ENCODE assay signal across 11 mouse cellular contexts in the genomic region with DNA sequence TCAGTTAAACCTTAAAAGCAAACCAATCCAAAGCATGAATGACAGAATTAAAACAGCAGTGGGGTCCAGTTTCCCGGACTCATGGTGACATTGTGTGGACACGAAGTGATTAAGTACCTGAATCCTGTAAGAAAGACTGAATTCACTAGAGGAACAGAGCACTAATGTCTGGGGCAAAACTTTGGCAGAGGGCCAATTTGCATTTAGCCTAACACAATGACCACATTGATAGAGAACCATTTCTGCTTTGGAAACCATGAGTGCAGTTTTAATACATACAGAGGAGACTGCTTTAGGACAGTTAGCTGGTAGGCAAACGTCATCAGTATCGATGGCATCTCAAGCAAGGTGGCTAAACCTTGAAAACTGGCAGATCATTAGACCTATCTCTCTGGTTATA.
DNase-seq lines count a peak whose midpoint lies in the region; ATAC-seq lines count a peak whose summit lies in the region.
"Had no signal": no experiment of that assay in that cellular context is flagged by ENCODE, and none has a peak within 500 bp of the region (broad histone marks: within the 10 kb centered on the region; RNA-seq: fewer than 3 reads in every experiment).

No protein-coding gene starts in this region.

- H3K9ac ChIP-seq in lung, embryonic 15.5 days = no peak overlapping the region
- no peak overlapping the region for H3K9ac ChIP-seq in embryonic facial prominence, embryonic 13.5 days

- no peaks in the 10 kb centered on the region for H3K27me3 ChIP-seq in lung, embryonic 15.5 days
- no peaks in the 10 kb centered on the region for H3K27me3 ChIP-seq in embryonic facial prominence, embryonic 13.5 days
- H3K27me3 ChIP-seq in limb, embryonic 10.5 days (ENCODE audit: low read depth, poor library complexity, severe bottlenecking) = no peaks in the 10 kb centered on the region

- no peak overlapping the region for H3K4me3 ChIP-seq in lung, embryonic 15.5 days
- H3K4me3 ChIP-seq in embryonic facial prominence, embryonic 13.5 days = no peak overlapping the region
- H3K4me3 ChIP-seq in limb, embryonic 10.5 days = no peak overlapping the region

- H3K4me2 ChIP-seq in lung, embryonic 15.5 days = no peak overlapping the region
- no peak overlapping the region for H3K4me2 ChIP-seq in embryonic facial prominence, embryonic 13.5 days

- peak; percentile 72; the same call in 1 of the 2 replicates for ATAC-seq in lung, embryonic 15.5 days (ENCODE audit: borderline replicate concordance, extremely low read depth, low FRiP score, low TSS enrichment)
- 0 out of 2 replicates have a peak, but pooled peaks have one; percentile 64 for ATAC-seq in embryonic facial prominence, embryonic 13.5 days (ENCODE audit: insufficient number of reproducible peaks, insufficient read depth, low FRiP score, low TSS enrichment, low read depth)

- no peak for DNase-seq in lung, postnatal 4 days
- peak; percentile 34 for DNase-seq in limb, embryonic 10.5 days (ENCODE audit: low spot score)
- DNase-seq in retina, postnatal 1 day = peak; percentile 83
- no peak for DNase-seq in gastrocnemius, postnatal 4 days (ENCODE audit: low spot score in 2 of 2)
- DNase-seq in cerebellum, adult 8-10 months = no peak
- DNase-seq in testis, postnatal 14 days (ENCODE audit: low spot score) = no peak
- DNase-seq: cerebellum, adult 9-10 months; kidney, postnatal 10 days had no signal

- no peaks in the 10 kb centered on the region for H3K4me1 ChIP-seq in lung, embryonic 15.5 days
- peaks cover 10% of the 10 kb centered on the region; the same call in 1 of the 2 replicates for H3K4me1 ChIP-seq in embryonic facial prominence, embryonic 13.5 days
- H3K4me1 ChIP-seq in limb, embryonic 10.5 days = peaks cover 8% of the 10 kb centered on the region

- H3K36me3 ChIP-seq in lung, embryonic 15.5 days = no peaks in the 10 kb centered on the region
- H3K36me3 ChIP-seq in embryonic facial prominence, embryonic 13.5 days = no peaks in the 10 kb centered on the region
- no peaks in the 10 kb centered on the region for H3K36me3 ChIP-seq in limb, embryonic 10.5 days

- H3K9me3 ChIP-seq in lung, embryonic 15.5 days = no peaks in the 10 kb centered on the region
- H3K9me3 ChIP-seq in embryonic facial prominence, embryonic 13.5 days = no peaks in the 10 kb centered on the region
- no peaks in the 10 kb centered on the region for H3K9me3 ChIP-seq in limb, embryonic 10.5 days (replicated peaks)

- WGBS in lung, embryonic 15.5 days = 33% methylated on average over 4 of the region's 4 CpGs
- WGBS in embryonic facial prominence, embryonic 13.5 days = 39% methylated on average over 4 of the region's 4 CpGs
- 79% methylated on average over 4 of the region's 4 CpGs for WGBS in limb, embryonic 10.5 days

- H3K27ac ChIP-seq in lung, embryonic 15.5 days = no peak overlapping the region
- no peak overlapping the region for H3K27ac ChIP-seq in embryonic facial prominence, embryonic 13.5 days
- H3K27ac ChIP-seq in limb, embryonic 10.5 days = no peak overlapping the region
- H3K27ac ChIP-seq: macrophage had no signal

Comparison
In these comparisons a context has a peak if more than half of its experiments do, and no peak if none do; other contexts are left out.
1. DNase-seq: peak in limb, embryonic 10.5 days (single experiment) and retina, postnatal 1 day (single experiment); none in lung, postnatal 4 days (0 of 2), gastrocnemius, postnatal 4 days (0 of 2), cerebellum, adult 8-10 months (single experiment) and testis, postnatal 14 days (single experiment).